Mouse (Mus musculus): ENCODE measurements around the gene Ikzf2. TPM values are rescaled to one million over a fixed set of nuclear protein-coding genes. Genes with fewer than 3 reads are reported as not detected.

Gene Ikzf2
- polyA plus RNA-seq, 1 experiment from 2014 or later, result 3.2 TPM

- ATAC-seq (ENCODE audit: insufficient number of reproducible peaks, low FRiP score, low TSS enrichment, low read depth), result no peak
- no peak overlapping the region for H3K27ac ChIP-seq
- no peak overlapping the region for H3K4me3 ChIP-seq
- H3K9me3 ChIP-seq, result no peaks in the 10 kb centered on the region
- H3K9ac ChIP-seq, result no peak overlapping the region
- H3K36me3 ChIP-seq, result no peaks in the 10 kb centered on the region
- H3K27me3 ChIP-seq, result no peaks in the 10 kb centered on the region
- H3K4me2 ChIP-seq, result no peak overlapping the region
- H3K4me1 ChIP-seq, result no peaks in the 10 kb centered on the region
- 86% methylated on average over 5 of the region's 5 CpGs for WGBS
Measured at GRCm38 (mm10) chr1:69499652-69500051, 187.4 kb downstream of the Ikzf2 start.

- Histone ChIP-seq H3K27me3 (no peaks in the 10 kb centered on the region), H3K4me3 (no peak overlapping the region), H3K9me3 (no peaks in the 10 kb centered on the region), H3K4me1 (no peaks in the 10 kb centered on the region), H3K9ac (no peak overlapping the region), H3K36me3 (no peaks in the 10 kb centered on the region), H3K27ac (no peak overlapping the region), H3K4me2 (no peak overlapping the region)
- no peak for ATAC-seq (ENCODE audit: insufficient number of reproducible peaks, low FRiP score, low TSS enrichment, low read depth)
- 44% methylated on average over 7 of the region's 7 CpGs for WGBS
Measured at GRCm38 (mm10) chr1:69498862-69499306, 188.2 kb downstream of the Ikzf2 start.

GRCm38 (mm10) chr1:69496055-69496454, 191.0 kb downstream of the Ikzf2 start:
- no peak overlapping the region for H3K4me2 ChIP-seq
- no peaks in the 10 kb centered on the region for H3K36me3 ChIP-seq
- WGBS, result 61% methylated on average over 4 of the region's 4 CpGs
- ATAC-seq (ENCODE audit: insufficient number of reproducible peaks, low FRiP score, low TSS enrichment, low read depth), result no peak
- no peaks in the 10 kb centered on the region for H3K9me3 ChIP-seq
- no peak overlapping the region for H3K4me3 ChIP-seq
- no peak overlapping the region for H3K9ac ChIP-seq
- no peak overlapping the region for H3K27ac ChIP-seq
- H3K4me1 ChIP-seq, result no peaks in the 10 kb centered on the region
- H3K27me3 ChIP-seq, result no peaks in the 10 kb centered on the region

- H3K27me3 ChIP-seq, result no peaks in the 10 kb centered on the region
- H3K4me2 ChIP-seq, result no peak overlapping the region
- no peaks in the 10 kb centered on the region for H3K4me1 ChIP-seq
- 71% methylated on average over 11 of the region's 11 CpGs for WGBS
- H3K27ac ChIP-seq, result no peak overlapping the region
- no peak overlapping the region for H3K4me3 ChIP-seq
- no peaks in the 10 kb centered on the region for H3K9me3 ChIP-seq
- ATAC-seq (ENCODE audit: insufficient number of reproducible peaks, low FRiP score, low TSS enrichment, low read depth), result no peak
- no peak overlapping the region for H3K9ac ChIP-seq
- H3K36me3 ChIP-seq, result no peaks in the 10 kb centered on the region
Measured at GRCm38 (mm10) chr1:69493309-69494047, 193.6 kb downstream of the Ikzf2 start.

- H3K36me3 ChIP-seq, result no peaks in the 10 kb centered on the region
- no peak for ATAC-seq (ENCODE audit: insufficient number of reproducible peaks, low FRiP score, low TSS enrichment, low read depth)
- 85% methylated on average over 4 of the region's 4 CpGs for WGBS
- H3K27ac ChIP-seq, result no peak overlapping the region
- no peaks in the 10 kb centered on the region for H3K4me1 ChIP-seq
- no peak overlapping the region for H3K4me2 ChIP-seq
- H3K9me3 ChIP-seq, result no peaks in the 10 kb centered on the region
- H3K9ac ChIP-seq, result no peak overlapping the region
- no peak overlapping the region for H3K4me3 ChIP-seq
- no peaks in the 10 kb centered on the region for H3K27me3 ChIP-seq
Measured at GRCm38 (mm10) chr1:69492013-69492412, 195.0 kb downstream of the Ikzf2 start.

GRCm38 (mm10) chr1:69489026-69489425, 198.0 kb downstream of the Ikzf2 start:
- Histone ChIP-seq H3K36me3 (no peaks in the 10 kb centered on the region), H3K27ac (no peak overlapping the region), H3K9me3 (no peaks in the 10 kb centered on the region), H3K9ac (no peak overlapping the region), H3K4me1 (no peaks in the 10 kb centered on the region), H3K27me3 (no peaks in the 10 kb centered on the region), H3K4me2 (no peak overlapping the region), H3K4me3 (no peak overlapping the region)
- ATAC-seq (ENCODE audit: insufficient number of reproducible peaks, low FRiP score, low TSS enrichment, low read depth), result no peak
- 39% methylated on average over 7 of the region's 7 CpGs for WGBS

- no peak for ATAC-seq (ENCODE audit: insufficient number of reproducible peaks, low FRiP score, low TSS enrichment, low read depth)
- Histone ChIP-seq H3K27ac (no peak overlapping the region), H3K4me1 (no peaks in the 10 kb centered on the region), H3K9me3 (no peaks in the 10 kb centered on the region), H3K27me3 (no peaks in the 10 kb centered on the region), H3K36me3 (no peaks in the 10 kb centered on the region), H3K4me2 (no peak overlapping the region), H3K9ac (no peak overlapping the region), H3K4me3 (no peak overlapping the region)
- 50% methylated on average over 6 of the region's 6 CpGs for WGBS
Measured at GRCm38 (mm10) chr1:69488625-69489024, 198.4 kb downstream of the Ikzf2 start.

Other genes with a start within 250 kb of the Ikzf2 start
- 0.17 and 0.19 TPM in 2 replicates for gene Spag16, start 139.7 kb upstream of the Ikzf2 start, polyA plus RNA-seq (2015; fragmentation: Nextera tagmentation; extraction: Ambion mirVana)